Mouse (Mus musculus): ENCODE results near the gene Gpr39. TPM values are rescaled to one million over a fixed set of nuclear protein-coding genes. Genes with fewer than 3 reads are reported as not detected.
"Not testable (repeated sequence)": the region's sequence is repeated elsewhere in the genome, so short reads cannot be mapped to it uniquely, and the experiment has no call there.

Gene Gpr39
- under 1 TPM; 0.44 to 0.53 TPM for total RNA-seq (2021)

DNA sequence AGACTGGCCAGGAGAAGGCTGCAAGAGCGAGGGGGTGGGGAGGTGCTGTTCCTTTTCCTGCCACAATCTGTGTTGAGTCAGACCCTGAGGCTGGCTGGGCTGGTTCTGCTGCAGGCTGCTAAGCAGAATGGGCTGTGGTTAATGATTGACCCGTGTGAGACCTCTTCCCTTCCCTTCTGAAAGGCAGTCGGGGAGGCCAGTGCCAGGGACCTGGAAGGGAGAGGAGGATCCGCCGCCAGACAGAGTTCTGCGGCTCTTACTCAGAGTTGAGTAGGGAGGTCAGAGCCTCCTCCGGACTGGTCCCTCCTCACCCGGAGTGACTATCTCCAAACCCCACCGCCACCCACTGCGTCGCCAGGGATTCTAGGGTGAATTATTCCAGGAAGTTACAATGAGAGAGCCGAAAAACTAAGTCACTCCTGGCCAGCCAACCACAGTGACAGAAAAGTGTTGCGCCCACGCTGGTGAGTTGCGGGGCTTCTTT is at the start of gene Gpr39:
Gene Gpr39 (plus strand): TSS at position 206 of the 484 bp plus-strand sequence.
- DNase-seq (ENCODE audit: low spot score) = peak; percentile 55
- intact Hi-C loops (cut with DNase I) = no loop called here

DNA sequence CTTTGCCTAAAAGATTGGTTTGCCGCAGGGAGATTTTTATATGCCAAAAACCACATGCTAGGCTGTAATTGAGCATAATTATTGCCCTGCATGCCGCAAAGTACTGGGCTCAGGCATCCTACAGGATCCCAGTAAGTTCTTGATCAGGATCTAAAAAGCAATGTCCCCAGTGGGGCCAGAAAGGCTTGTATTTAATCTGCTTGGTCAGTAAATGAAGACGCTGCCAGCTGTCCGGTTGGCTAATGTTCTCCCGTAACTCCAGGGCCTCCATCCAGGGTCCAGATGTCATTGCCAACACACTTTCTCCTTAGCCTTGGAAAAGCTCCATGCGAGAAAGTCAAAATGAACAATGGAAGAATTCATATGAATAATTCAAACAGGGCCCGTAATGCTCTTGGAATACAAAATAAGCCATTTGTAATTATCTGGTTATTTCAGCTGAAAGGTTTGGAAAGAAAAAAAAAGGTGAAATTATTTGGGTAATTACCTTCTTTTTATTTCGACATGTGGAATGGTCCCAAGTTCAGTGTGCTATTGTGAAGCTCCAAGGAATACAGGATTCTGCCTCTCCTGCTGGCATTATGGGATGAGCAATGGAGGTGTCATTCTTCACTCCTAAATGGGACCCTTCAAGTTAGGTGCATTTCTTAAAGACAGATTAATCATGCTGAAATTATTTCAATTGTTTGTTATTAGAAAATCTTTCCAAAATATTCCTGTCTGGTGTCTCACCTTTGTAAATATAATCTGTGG is 37.1 kb upstream of the Gpr39 start:
- peak; percentile 3 for DNase-seq (ENCODE audit: low spot score)
- intact Hi-C loops (cut with DNase I) = no loop called here

DNA sequence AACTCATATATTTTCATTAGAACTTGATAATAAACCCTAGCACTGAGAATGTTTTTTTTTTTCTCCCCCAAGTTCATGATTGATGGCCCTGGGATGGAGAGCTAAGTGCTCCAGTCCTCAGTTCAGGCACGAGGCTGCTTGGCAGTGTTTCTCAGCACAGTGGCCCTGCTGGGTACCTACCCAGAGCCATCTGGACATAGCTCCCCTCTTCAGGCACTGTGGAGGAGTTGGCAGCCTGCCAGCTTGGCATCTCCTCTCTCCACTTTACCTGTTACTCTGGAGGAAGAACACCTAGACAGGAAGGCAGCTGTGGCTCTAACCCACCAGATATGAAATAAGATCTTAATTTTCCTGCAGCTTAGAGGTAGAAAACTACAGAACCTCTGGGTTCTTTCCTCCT is 33.2 kb upstream of the Gpr39 start:
- intact Hi-C loops (cut with DNase I) = no loop called here
- no peak for DNase-seq (ENCODE audit: low spot score)

DNA sequence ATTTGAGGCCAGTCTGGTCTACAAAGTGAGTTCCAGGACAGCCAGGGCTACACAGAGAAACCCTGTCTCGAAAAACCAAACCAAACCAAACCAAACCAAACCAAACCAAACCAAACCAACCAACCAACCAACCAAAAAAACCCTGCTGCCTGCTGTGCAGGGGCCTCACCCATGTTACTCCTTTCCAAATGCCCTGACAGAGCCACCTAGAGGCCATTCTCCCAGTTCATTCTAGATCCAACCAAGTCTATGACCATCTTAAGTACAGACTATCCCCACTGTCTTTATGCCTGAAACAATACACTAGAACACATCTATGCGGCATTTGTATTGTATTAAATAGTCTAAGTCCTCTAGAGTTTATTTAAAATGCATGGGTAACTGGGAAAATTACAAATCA is 30.0 kb upstream of the Gpr39 start:
- DNase-seq (ENCODE audit: low spot score); intact Hi-C loops (cut with DNase I): not testable (repeated sequence)

DNA sequence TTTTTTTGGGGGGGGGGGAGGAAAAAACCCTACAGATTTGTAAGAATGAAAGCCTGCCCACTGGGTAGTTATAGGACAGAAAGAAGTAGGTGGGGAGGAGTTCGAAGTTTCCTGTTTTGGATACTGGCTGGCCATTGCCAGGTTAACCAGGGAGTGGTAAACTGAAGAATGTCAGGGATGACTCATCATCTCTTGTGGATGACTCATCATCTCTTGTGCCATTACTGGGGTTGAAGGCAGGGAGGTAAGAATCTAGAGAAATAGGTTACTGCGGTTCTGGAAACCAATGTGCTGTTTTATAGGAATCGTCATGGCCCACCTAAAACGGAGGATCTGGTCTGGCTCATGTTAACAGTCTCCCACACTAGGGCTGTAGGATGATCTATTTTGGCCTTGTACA is 28.8 kb upstream of the Gpr39 start:
- no peak for DNase-seq (ENCODE audit: low spot score)
- intact Hi-C loops (cut with DNase I) = no loop called here

DNA sequence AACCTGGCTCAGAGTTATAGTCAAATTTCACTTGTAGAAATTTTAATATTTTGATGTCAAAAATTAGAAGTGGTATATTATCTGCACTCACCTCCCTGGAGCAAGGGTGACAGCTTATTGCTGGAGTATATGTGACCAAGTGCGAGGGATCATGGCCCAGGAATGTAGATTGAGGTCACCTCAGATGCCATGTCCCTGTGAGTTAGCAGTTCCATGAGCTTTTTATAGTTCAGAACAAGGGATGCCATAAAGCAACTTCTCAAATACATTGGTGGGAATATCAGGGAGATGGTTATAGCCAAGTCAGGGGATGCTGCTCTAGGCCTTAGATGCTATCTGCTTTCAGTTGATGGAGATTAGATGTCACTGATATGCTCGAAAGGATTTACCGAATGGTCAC is 27.7 kb upstream of the Gpr39 start:
- no peak for DNase-seq (ENCODE audit: low spot score)
- intact Hi-C loops (cut with DNase I) = no loop called here

DNA sequence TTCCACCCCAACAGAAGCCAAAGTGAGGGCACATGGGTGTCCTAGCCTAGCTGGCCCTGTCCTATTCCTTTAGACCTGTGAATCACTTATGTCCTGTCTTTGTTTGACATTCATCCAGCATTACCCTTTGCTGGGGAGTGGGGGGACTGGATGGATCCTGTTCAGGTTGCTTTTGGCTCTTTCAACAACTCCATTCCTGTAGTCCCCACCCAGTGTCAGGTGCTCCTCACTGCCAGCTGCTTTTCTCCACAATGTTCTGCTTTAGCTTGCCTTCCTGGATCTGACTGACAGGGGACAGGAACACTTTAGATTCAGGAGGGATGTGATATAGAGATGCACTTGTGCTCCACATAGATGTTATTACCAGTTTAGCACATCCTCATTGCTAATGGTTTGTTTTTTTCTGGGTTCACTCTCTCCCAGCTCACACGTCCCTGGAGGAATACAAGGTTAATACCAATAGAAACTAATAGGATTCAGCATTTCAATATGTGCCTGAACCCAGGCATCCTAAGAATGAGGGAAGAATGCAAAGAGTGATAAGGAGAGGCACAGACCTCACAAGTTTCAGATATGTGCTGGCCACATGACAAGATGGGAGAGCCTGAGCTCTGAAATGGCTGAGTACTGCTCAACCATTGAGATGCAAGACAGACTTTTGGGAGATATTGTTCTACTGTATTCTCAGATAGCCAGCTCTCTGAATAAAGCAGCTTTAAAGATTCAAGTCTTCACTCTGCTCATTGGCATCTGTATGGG is 23.8 kb upstream of the Gpr39 start:
- DNase-seq (ENCODE audit: low spot score) = no peak
- intact Hi-C loops (cut with DNase I) = no loop called here

DNA sequence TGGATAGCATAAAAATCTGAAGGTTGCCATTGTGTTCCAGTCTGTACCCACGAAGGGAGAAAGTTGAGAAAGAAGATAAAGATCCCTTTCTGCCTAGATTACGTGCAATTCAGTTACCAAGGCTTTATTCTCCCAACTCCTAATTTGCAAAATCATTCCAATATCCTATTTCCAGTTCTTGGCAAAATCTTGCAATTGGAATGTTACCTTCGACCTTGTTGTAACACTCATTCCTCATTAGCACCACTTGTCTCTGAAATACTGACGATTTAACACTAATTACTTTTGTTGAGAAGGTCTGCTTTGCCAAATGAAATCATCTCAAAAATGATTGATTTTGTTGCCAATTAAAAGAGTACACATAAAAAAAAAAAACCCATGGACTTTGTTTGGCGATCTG is 19.4 kb upstream of the Gpr39 start:
- intact Hi-C loops (cut with DNase I) = no loop called here
- DNase-seq (ENCODE audit: low spot score) = no peak

DNA sequence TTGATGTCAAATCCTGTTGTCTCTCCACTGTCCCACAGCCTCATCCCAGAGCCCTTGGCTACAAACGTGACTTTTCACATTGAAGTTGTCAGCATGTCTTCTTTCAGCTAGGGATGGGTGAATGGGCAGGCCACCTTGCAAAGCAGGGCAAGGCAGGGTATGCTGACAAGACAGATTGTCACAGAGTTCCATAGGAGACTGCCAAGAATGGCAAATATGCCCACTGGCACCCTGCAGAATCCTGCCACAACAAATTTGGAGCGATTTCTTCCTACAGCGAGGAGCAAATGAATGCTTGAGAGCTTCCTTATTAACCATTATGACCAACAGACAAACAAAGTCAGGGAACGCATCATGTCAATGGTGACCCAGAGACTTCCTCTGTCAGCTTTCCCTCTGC is 16.6 kb upstream of the Gpr39 start:
- DNase-seq (ENCODE audit: low spot score) = no peak
- intact Hi-C loops (cut with DNase I) = no loop called here

DNA sequence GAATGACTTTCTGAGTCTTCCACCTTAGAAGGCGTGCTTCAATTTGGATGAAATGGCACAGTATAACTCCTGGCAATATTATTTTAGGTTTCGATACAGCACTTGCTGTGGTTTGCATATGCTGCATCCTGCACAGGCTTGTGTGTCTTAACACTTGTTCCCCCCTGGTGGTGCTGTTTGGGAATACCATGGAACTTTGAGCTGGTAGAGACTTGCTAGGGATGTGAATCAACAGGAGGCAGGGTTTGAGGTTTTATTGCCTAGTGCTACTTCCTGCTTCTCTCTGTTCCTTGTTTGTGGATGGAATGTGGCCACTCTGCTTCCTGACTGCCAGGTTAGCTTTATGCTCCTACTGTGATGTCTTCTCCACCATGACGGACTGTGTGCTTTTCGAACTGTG is 15.9 kb upstream of the Gpr39 start:
- no peak for DNase-seq (ENCODE audit: low spot score)
- intact Hi-C loops (cut with DNase I) = no loop called here

DNA sequence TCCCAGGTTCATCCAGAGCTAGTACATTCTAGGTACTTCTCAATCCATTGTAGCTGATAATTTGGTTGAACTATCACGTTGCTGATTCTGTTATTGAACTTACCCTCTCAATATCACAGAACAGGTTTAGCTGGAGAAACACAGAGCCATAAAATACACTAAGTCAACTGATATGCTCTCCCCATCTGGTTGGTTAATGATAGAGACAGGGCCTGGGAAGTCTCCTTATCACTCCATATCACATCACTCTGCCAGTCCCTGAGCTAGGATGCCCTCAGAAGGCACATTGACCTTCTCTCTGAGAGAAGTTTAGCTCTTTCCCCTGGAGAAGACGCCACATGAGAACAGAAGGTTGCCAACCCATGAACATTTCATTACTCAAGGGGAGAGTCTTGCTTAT is 14.7 kb upstream of the Gpr39 start:
- intact Hi-C loops (cut with DNase I) = no loop called here
- no peak for DNase-seq (ENCODE audit: low spot score)

DNA sequence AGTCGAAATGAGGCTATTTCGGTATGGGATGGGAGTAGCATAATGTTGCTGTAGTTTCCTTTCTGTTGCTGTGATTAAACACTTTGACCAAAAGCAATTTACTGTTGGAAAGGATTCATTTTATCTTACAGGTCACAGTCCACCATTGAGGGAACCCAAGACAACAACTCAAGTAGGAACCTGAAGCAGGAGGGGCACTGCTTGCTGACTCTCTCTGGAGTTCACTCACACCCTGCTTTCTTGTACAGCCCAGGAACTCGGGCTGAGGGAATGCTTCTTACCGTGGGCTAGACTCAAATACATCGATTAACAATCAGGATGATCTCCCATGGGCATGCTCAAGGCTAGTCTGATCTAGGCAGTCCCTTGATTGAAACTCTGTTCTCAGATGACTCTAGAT is 14.1 kb upstream of the Gpr39 start:
- intact Hi-C loops (cut with DNase I) = no loop called here
- no peak for DNase-seq (ENCODE audit: low spot score)

DNA sequence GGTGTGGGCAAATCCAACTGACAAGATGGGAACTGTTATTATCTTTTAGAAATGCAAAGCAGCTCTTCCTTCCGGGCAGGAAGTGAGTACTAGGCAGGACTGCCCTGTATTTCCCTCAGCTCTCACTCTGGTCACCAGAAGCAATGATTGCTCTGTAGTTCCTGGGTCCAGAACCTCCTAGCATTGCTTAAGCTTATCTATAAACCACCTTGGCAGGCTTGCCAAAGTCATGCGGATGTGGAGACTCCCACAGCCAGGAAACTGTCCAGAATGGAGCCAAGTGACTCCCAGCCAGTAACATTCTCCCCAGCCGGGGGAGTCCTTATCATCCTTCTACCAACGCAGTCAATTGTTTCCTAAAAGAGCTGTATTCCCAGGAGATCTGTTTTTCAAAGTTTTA is 13.7 kb upstream of the Gpr39 start:
- peak; percentile 67 for DNase-seq (ENCODE audit: low spot score)
- intact Hi-C loops (cut with DNase I) = no loop called here

DNA sequence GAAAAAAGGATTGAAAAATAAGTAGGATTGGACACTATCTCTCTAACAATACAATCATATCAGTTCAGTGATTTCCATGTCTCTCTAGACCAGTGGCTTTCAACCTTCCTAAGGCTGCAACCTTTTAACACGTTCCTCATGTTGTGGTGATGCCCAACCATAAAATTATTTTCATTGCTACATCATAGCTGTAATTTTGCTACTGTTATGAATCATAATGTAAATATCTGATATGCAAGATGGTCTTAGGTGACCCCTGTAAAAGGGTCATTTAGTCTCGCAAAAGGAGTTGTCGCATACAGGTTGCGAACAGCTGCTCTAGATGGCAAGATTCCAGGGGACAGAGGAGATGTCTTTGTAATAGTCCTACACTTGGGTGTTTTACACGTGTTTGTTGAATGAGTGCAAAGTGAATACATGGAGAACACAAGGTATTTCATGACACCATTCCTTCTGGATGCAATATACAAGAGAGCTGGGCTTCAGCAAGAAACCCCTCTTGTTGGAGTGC is 11.6 kb upstream of the Gpr39 start:
- intact Hi-C loops (cut with DNase I) = no loop called here
- DNase-seq (ENCODE audit: low spot score) = no peak

DNA sequence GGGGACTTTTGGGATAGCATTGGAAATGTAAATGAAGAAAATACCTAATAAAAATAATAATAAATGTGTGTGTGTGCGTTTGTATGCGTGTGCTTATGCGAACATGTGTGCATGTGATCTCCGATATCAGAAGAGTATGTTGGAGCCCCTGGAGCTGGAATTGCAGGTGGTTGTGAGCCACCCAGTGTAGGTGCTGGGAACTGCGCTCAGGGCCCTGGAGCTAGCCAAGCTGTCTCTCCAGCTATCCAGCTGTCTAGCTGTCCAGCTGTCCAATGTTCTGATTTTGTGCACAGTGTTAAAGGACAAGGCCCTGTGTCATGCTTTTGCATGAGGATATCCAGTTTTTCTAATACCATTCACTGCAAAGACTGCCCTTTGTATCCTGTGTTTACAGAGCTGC is 7.8 kb upstream of the Gpr39 start:
- no peak for DNase-seq (ENCODE audit: low spot score)
- intact Hi-C loops (cut with DNase I) = loop anchor here (2.0 kb wide), 1 partner anchor 62 kb away; no protein-coding TSS in a partner anchor

DNA sequence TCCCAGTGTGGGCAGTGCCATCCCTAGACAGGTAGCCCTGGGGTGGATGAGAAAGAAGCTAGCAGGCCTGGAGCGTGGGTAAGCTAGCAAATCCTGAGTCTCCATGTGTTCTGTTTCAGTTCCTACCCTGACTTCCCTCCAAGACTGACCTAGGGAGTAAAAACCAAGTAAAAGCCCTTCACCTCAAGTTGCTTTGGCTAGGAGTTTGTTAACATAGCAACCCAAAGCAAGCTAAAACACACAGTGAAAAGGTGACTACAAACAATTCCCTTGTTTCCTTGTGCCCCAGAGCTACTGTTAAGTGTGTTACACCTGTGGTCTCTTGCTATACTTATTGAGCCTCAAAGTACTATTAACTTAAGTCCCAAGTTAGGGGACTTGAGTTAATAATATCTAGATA is 1.6 kb upstream of the Gpr39 start:
- DNase-seq (ENCODE audit: low spot score) = no peak
- intact Hi-C loops (cut with DNase I) = no loop called here

DNA sequence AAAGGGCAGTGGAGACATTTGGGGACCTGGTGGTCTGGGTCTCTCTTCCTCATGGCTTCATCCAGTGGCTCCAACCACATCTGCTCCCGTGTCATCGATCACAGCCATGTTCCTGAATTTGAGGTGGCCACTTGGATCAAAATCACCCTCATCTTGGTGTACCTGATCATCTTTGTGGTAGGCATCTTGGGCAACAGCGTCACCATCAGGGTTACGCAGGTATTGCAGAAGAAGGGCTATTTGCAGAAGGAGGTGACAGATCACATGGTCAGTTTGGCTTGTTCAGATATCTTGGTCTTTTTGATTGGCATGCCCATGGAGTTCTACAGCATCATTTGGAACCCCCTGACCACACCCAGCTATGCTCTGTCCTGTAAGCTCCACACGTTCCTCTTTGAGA is 491 bp downstream of the Gpr39 start:
- intact Hi-C loops (cut with DNase I) = no loop called here
- no peak for DNase-seq (ENCODE audit: low spot score)

DNA sequence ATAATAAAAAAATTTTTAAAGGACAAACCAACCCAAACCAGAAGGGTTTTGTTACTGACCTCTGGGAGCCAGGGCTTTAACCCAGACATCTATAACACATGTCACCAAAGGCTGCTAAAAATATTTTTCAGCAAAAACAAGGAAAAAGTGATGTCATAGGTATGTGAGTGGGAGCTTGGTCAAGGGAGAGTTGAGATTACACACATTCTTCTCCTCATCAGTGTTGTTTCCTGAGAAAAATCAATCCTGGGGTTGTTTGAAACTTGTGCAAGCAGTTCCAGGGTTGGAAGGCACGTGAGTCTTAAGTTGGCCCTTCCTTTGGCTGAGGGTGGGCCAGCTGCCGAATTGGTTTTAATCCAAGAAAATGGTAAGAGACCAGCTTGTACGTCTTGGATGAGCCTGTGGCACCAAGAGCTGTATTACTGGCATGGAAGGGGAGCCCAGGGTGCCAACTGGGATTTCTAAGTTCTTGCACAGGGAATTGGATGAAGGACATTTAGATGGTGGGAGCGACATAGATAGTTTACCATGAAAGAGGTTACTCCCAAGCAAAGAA is 2.8 kb downstream of the Gpr39 start:
- no peak for DNase-seq (ENCODE audit: low spot score)
- intact Hi-C loops (cut with DNase I) = no loop called here

DNA sequence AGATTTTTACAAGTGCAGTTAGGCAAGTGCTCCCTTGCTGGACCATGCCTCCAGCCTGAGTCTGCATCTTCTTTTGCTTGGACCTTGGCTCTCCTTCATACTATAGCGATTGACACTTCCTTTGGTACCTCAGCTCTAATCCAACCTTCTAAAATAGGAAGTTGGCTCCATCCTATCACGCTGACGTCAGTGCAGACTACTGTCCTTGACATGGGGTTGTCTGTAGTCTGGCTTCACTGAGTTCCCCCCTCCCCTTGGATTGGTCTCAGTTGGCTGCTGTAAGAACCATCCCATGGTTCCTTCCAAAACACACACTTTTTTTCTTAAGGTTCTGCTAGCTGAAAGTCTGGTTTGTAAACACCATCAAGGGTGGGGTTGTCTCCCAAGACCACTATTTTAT is 7.6 kb downstream of the Gpr39 start:
- intact Hi-C loops (cut with DNase I) = no loop called here
- DNase-seq (ENCODE audit: low spot score) = no peak

DNA sequence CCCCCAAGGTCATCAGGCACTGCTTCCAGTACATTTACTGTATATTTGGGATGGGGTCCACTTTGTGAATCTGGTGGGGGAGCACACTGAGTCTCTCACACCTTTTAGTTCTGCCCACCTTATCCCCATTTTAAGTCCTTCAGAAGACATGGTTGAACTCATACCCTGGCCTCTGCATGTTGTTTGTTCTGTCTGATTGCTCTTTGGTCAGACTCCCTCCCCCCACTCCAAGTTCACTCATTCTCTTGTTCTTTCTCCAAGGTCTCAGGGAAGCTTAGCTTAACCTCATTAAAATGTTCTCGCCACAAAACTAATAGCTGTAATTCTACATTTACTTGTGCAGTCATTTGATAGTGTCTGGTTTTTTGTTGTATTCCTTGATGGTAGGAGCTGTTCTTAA is 8.5 kb downstream of the Gpr39 start:
- intact Hi-C loops (cut with DNase I) = no loop called here
- DNase-seq (ENCODE audit: low spot score) = no peak
